Mouse (Mus musculus): ENCODE data around the gene Trpc6. TPM values are rescaled to one million over a fixed set of nuclear protein-coding genes. Genes with fewer than 3 reads are reported as not detected.

The Trpc6 gene
- 7.8 and 10.1 TPM in 2 replicates for total RNA-seq (2017)

- peak; percentile 86 for ATAC-seq (replicated peaks; ENCODE audit: low read depth, poor library complexity, severe bottlenecking)
These were observed at the start of gene Trpc6 for GRCm38 (mm10) chr9:8544041-8544794. TSS of gene Trpc6 (plus strand) at chr9:8544142.

- no peak for ATAC-seq (replicated peaks; ENCODE audit: low read depth, poor library complexity, severe bottlenecking)
These were observed 23.0 kb upstream of the Trpc6 start for GRCm38 (mm10) chr9:8520911-8521310.

- ATAC-seq (replicated peaks; ENCODE audit: low read depth, poor library complexity, severe bottlenecking), result peak; percentile 97
These were observed 10.3 kb upstream of the Trpc6 start for GRCm38 (mm10) chr9:8533670-8534069.

DNA sequence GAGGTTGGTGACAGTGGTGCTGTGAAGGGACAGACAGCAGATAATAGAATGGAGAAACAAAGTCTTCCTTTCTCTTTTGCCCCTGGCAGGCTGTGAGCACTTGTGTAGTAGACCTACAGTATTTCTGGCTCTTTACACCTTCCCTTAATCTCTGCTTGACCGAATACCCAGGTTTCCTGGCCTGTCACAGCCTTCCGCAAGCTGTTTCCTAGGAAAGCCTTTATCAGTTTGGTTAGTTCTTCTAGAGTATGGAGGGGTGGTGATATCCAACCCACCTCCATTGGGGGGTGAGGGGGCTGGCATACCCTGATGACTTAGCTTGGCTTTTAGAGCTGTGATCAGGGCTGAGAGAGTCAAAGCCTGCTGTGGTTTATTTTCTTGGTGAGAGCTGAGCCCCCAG, 1.3 kb downstream of the Trpc6 start:
- peak; percentile 76 for ATAC-seq (replicated peaks; ENCODE audit: low read depth, poor library complexity, severe bottlenecking)

- no peak for ATAC-seq (replicated peaks; ENCODE audit: low read depth, poor library complexity, severe bottlenecking)
These were observed 14.6 kb downstream of the Trpc6 start for GRCm38 (mm10) chr9:8558574-8558973.

- peak; percentile 78 for ATAC-seq (replicated peaks; ENCODE audit: low read depth, poor library complexity, severe bottlenecking)
These were observed 48.7 kb downstream of the Trpc6 start for GRCm38 (mm10) chr9:8592618-8593017.

- ATAC-seq (replicated peaks; ENCODE audit: low read depth, poor library complexity, severe bottlenecking), result no peak
These were observed 53.1 kb downstream of the Trpc6 start for GRCm38 (mm10) chr9:8597089-8597488.

DNA sequence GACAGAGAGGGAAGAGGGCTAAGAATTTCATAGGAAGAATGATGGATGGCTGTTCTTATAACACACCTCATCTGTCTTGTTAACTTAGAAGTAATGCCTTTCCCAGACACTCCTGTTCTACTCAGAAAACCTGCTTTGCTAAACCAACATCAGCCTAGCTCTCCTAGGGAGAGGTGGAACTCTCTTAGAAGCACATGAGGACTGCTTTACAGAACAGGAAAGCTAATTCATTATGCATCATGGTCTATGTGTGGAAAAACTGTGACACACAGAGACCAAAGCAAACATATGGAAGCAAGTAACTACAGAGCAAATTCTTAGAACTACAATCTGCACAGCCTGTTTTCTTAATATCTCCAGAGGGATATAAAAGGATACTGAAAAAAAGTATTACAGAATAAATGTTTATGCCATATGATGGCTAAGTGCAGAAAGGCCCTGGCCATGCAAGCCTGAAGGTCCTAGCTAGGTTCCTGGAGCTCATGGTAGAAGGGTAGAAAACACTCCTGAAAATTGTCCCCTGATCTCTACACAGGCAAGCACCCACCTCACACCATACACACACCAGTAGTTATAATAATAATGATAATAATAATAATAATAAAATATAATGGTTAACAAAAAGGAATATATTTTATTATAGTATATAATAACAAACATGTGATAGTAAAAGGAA, 63.0 kb downstream of the Trpc6 start:
- no peak for ATAC-seq (replicated peaks; ENCODE audit: low read depth, poor library complexity, severe bottlenecking)

DNA sequence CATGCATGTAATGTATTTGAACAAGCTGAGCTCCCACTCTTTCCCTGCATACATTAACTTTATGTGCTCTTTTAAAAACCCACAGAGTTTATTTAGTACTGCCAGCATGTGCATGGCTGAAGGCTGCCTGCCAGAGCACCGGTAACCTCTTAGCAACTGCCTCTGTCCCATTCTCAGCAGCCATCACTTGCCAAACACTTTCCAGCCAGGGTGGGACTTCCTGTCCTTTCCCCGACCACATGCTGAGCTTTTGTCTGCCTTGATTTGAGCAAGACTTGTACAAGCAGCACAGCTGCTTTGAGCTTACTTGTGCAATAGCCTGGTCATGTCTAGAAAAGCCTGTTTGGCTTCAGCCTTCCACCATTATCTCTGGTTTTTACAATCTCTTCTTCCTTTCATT, 90.4 kb downstream of the Trpc6 start:
- no peak for ATAC-seq (replicated peaks; ENCODE audit: low read depth, poor library complexity, severe bottlenecking)

- ATAC-seq (replicated peaks; ENCODE audit: low read depth, poor library complexity, severe bottlenecking), result no peak
These were observed 99.5 kb downstream of the Trpc6 start for GRCm38 (mm10) chr9:8643453-8643852.

- ATAC-seq (replicated peaks; ENCODE audit: low read depth, poor library complexity, severe bottlenecking), result no peak
These were observed 111.4 kb downstream of the Trpc6 start for GRCm38 (mm10) chr9:8655347-8655746.

GRCm38 (mm10) chr9:8672944-8673343, 129.0 kb downstream of the Trpc6 start:
- peak; percentile 63 for ATAC-seq (replicated peaks; ENCODE audit: low read depth, poor library complexity, severe bottlenecking)

DNA sequence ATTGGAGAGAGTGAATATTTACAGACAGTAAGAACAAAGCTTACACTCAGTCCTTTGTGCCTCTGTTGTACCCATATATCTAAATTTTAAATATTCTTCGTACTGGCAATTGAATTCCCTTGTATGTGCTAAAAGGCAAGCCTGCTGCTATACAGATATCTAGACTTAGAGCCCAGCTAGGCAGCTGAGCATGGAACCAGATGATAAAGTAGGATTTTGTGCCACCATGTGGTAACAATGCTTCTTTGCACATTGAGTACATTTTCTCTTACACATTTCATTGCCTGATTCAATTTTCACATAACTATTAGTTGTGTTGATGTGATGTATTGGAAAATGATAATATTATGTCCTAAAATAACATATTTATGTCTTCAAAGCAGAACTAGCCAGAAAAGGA, 132.7 kb downstream of the Trpc6 start:
- peak; percentile 72 for ATAC-seq (replicated peaks; ENCODE audit: low read depth, poor library complexity, severe bottlenecking)

- peak; percentile 96 for ATAC-seq (replicated peaks; ENCODE audit: low read depth, poor library complexity, severe bottlenecking)
These were observed 149.2 kb downstream of the Trpc6 start for GRCm38 (mm10) chr9:8693177-8693576.

- peak; percentile 98 for ATAC-seq (replicated peaks; ENCODE audit: low read depth, poor library complexity, severe bottlenecking)
These were observed 156.7 kb downstream of the Trpc6 start for GRCm38 (mm10) chr9:8700669-8701068.

DNA sequence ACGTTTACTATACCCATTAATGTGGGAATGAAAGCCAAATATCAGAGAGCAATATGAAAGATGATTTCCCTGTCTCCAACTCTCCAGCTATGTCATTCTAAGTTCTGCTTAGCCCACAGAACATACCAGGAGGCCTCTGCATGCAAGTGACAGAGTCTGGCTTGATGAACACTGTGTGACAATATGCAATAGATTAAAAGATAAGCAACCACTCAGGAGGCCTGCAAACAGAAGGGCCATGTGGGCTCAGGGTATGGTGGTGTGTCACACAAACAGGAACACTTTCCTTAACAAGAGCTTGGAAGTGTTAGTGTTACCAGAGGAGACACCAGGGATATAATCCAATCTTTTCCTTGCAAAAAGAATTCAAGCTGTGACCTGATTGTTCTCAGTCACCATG, 159.6 kb downstream of the Trpc6 start:
- ATAC-seq (replicated peaks; ENCODE audit: low read depth, poor library complexity, severe bottlenecking), result no peak

GRCm38 (mm10) chr9:8703956-8704355, 160.0 kb downstream of the Trpc6 start:
- ATAC-seq (replicated peaks; ENCODE audit: low read depth, poor library complexity, severe bottlenecking), result no peak

DNA sequence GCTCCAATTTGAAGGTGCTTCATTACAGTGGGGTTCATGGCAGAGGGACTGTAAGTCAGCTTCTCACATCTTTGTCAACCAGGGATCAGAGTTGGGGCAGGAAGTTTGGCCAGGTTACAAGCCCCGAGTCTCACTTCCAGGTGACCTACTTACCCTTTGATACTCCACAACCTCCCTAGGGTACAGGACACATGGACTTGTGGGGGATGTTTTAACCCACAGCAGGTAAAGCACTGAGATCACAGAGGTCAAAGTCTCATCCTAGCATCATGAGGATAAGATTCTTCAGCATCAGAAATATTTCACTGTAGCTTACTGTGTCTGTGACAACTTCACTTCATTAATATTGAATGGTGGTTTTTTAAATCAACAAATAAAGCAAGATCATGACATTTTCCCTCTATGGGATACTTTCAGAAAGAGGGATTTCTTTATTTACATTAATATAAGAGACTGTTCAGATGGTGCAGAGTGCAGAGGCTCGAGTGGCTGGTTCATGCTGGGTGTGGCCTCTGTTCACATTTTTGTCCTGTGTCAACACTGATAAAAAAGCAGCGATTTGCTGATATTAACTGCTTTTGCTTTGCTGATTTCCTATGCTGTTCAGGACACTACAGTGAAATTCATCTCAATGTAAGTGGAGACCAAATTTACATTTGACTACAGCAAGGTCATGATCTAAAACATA, 166.3 kb downstream of the Trpc6 start:
- no peak for ATAC-seq (replicated peaks; ENCODE audit: low read depth, poor library complexity, severe bottlenecking)

DNA sequence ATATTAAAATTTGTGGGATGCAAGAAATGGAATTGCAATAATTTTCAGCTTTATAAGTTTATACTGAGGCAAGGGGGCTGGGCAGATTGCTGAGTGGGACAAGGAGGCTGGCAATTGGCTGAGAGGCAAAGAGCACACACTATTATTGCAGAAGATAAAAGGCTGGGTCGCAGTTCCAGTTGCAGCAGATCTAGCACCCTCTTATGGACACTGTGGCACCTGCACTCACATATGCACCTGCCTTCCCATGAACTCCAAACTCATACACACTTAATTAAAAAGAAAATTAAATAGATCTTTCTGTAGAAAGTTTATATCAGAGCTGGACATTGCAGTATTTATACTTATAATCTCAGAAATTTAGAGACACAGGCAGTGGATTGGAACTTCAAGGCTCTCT, 175.1 kb downstream of the Trpc6 start:
- ATAC-seq (replicated peaks; ENCODE audit: low read depth, poor library complexity, severe bottlenecking), result 0 out of 2 replicates have a peak, but pooled peaks have one; percentile 58

- no peak for ATAC-seq (replicated peaks; ENCODE audit: low read depth, poor library complexity, severe bottlenecking)
These were observed 185.1 kb downstream of the Trpc6 start for GRCm38 (mm10) chr9:8729056-8729455.

Measured in common myeloid progenitor, adult 5-6 weeks (primary cell).